Mouse (Mus musculus) heart, embryonic 14.5 days (tissue): ENCODE data around the gene Gm11938. TPM values are rescaled to one million over a fixed set of nuclear protein-coding genes. Genes with fewer than 3 reads are reported as not detected.

Experiments
- polyA plus RNA-seq: library from polyadenylated mRNA; unstranded; fragments of >200 nt; fragmentation: Nextera tagmentation; extraction: Ambion mirVana; gene quantifications from 2 replicates; pipeline ENCODE4 v1.2.1, GENCODE M21; 2014

The Gm11938 gene
- polyA plus RNA-seq, 1 experiment from 2014 or later = not detected

Other genes with a start within 250 kb of the Gm11938 start
- gene Krt28, start 228.4 kb downstream of the Gm11938 start, polyA plus RNA-seq = 0.20 TPM in 1 of 2 replicates, not detected in the other
- gene Krt10, start 213.9 kb downstream of the Gm11938 start, polyA plus RNA-seq = 15.7 and 18.4 TPM in 2 replicates
- not detected in 2 replicates for gene Krt12, start 181.0 kb downstream of the Gm11938 start, polyA plus RNA-seq
- 0.67 and 0.70 TPM in 2 replicates for gene Krt20, start 165.2 kb downstream of the Gm11938 start, polyA plus RNA-seq
- gene Krt23, start 110.2 kb downstream of the Gm11938 start, polyA plus RNA-seq = 0.38 TPM in 1 of 2 replicates, not detected in the other
- gene Krt39, start 82.0 kb downstream of the Gm11938 start, polyA plus RNA-seq = not detected in 2 replicates
- gene Krt40, start 60.1 kb downstream of the Gm11938 start, polyA plus RNA-seq = not detected in 2 replicates
- not detected in 2 replicates for gene Krtap3-3, start 52.4 kb downstream of the Gm11938 start, polyA plus RNA-seq
- not detected in 2 replicates for gene Krtap3-2, start 46.5 kb downstream of the Gm11938 start, polyA plus RNA-seq
- gene Gm11939, start 43.8 kb downstream of the Gm11938 start, polyA plus RNA-seq = not detected in 2 replicates
- gene Krtap3-1, start 36.7 kb downstream of the Gm11938 start, polyA plus RNA-seq = not detected in 2 replicates
- gene Krtap1-5, start 22.3 kb downstream of the Gm11938 start, polyA plus RNA-seq = not detected in 2 replicates
- not detected in 2 replicates for gene Krtap1-4, start 19.7 kb downstream of the Gm11938 start, polyA plus RNA-seq
- gene Krtap1-3, start 12.0 kb downstream of the Gm11938 start, polyA plus RNA-seq = not detected in 2 replicates
- not detected in 2 replicates for gene Krtap9-3, start 5.2 kb downstream of the Gm11938 start, polyA plus RNA-seq
- gene Gm11937, start 6.9 kb upstream of the Gm11938 start, polyA plus RNA-seq = not detected in 2 replicates
- not detected in 2 replicates for gene Krtap2-4, start 11.5 kb upstream of the Gm11938 start, polyA plus RNA-seq
- gene Gm11562, start 17.1 kb upstream of the Gm11938 start, polyA plus RNA-seq = not detected in 2 replicates
- gene Krtap4-1, start 24.9 kb upstream of the Gm11938 start, polyA plus RNA-seq = not detected in 2 replicates
- not detected in 2 replicates for gene Krtap4-2, start 31.8 kb upstream of the Gm11938 start, polyA plus RNA-seq
- not detected in 2 replicates for gene Krtap4-7, start 40.8 kb upstream of the Gm11938 start, polyA plus RNA-seq
- not detected in 2 replicates for gene Gm11555, start 46.9 kb upstream of the Gm11938 start, polyA plus RNA-seq
- gene Gm11563, start 55.7 kb upstream of the Gm11938 start, polyA plus RNA-seq = not detected in 2 replicates
- gene Krtap4-6, start 62.7 kb upstream of the Gm11938 start, polyA plus RNA-seq = not detected in 2 replicates
- gene Gm14190, start 87.4 kb upstream of the Gm11938 start, polyA plus RNA-seq = not detected in 2 replicates
- not detected in 2 replicates for gene Gm14180, start 131.0 kb upstream of the Gm11938 start, polyA plus RNA-seq
- gene Gm11595, start 169.6 kb upstream of the Gm11938 start, polyA plus RNA-seq = not detected in 2 replicates
- gene Krtap4-8, start 177.4 kb upstream of the Gm11938 start, polyA plus RNA-seq = not detected in 2 replicates
- gene Krtap4-9, start 181.9 kb upstream of the Gm11938 start, polyA plus RNA-seq = not detected in 2 replicates
- not detected in 2 replicates for gene Gm11596, start 190.2 kb upstream of the Gm11938 start, polyA plus RNA-seq
- gene Gm11569, start 195.6 kb upstream of the Gm11938 start, polyA plus RNA-seq = not detected in 2 replicates
- gene Gm11554, start 201.1 kb upstream of the Gm11938 start, polyA plus RNA-seq = not detected in 2 replicates
- gene Krtap4-13, start 206.6 kb upstream of the Gm11938 start, polyA plus RNA-seq = not detected in 2 replicates
- gene Gm11564, start 212.4 kb upstream of the Gm11938 start, polyA plus RNA-seq = not detected in 2 replicates
- gene 2300003K06Rik, start 234.8 kb upstream of the Gm11938 start, polyA plus RNA-seq = not detected in 2 replicates
- not detected in 2 replicates for gene Krtap4-16, start 248.3 kb upstream of the Gm11938 start, polyA plus RNA-seq